Mouse (Mus musculus): ENCODE results near the gene Daam2. TPM values are rescaled to one million over a fixed set of nuclear protein-coding genes. Genes with fewer than 3 reads are reported as not detected.
A peak's percentile ranks its signal among the peaks of the same experiment; 100 is the strongest.

Gene Daam2
- total RNA-seq, 1 experiment from 2014 or later: 27.4 TPM

- no peak for DNase-seq
Measured at GRCm38 (mm10) chr17:49531661-49532060, 32.5 kb downstream of the Daam2 start.

- DNase-seq: peak; percentile 76
Measured at GRCm38 (mm10) chr17:49530215-49530614, 33.9 kb downstream of the Daam2 start.

- no peak for DNase-seq
Measured at GRCm38 (mm10) chr17:49528503-49529205, 35.5 kb downstream of the Daam2 start.

GRCm38 (mm10) chr17:49528033-49528432 lies 36.1 kb downstream of the Daam2 start:
- no peak for DNase-seq

GRCm38 (mm10) chr17:49526566-49526965 lies 37.6 kb downstream of the Daam2 start:
- no peak for DNase-seq

- no peak for DNase-seq
Measured at GRCm38 (mm10) chr17:49525911-49526310, 38.2 kb downstream of the Daam2 start.

GRCm38 (mm10) chr17:49524584-49524983 lies 39.6 kb downstream of the Daam2 start:
- no peak for DNase-seq

GRCm38 (mm10) chr17:49522435-49522834 lies 41.7 kb downstream of the Daam2 start:
- no peak for DNase-seq

- DNase-seq: no peak
Measured at GRCm38 (mm10) chr17:49522002-49522401, 42.1 kb downstream of the Daam2 start.

GRCm38 (mm10) chr17:49520674-49521073 lies 43.5 kb downstream of the Daam2 start:
- DNase-seq: no peak

GRCm38 (mm10) chr17:49519576-49520247 lies 44.4 kb downstream of the Daam2 start:
- DNase-seq: no peak

- no peak for DNase-seq
Measured at GRCm38 (mm10) chr17:49517091-49517490, 47.1 kb downstream of the Daam2 start.

GRCm38 (mm10) chr17:49515678-49516077 lies 48.5 kb downstream of the Daam2 start:
- no peak for DNase-seq

GRCm38 (mm10) chr17:49515141-49515540 lies 49.0 kb downstream of the Daam2 start:
- no peak for DNase-seq

- peak; percentile 46 for DNase-seq
Measured at GRCm38 (mm10) chr17:49512671-49513085, 51.5 kb downstream of the Daam2 start.

- DNase-seq: no peak
Measured at GRCm38 (mm10) chr17:49509431-49509830, 54.7 kb downstream of the Daam2 start.

- DNase-seq: no peak
Measured at GRCm38 (mm10) chr17:49503246-49503900, 60.8 kb downstream of the Daam2 start.

GRCm38 (mm10) chr17:49500234-49500633 lies 63.9 kb downstream of the Daam2 start:
- peak; percentile 80 for DNase-seq

- no peak for DNase-seq
Measured at GRCm38 (mm10) chr17:49499635-49500034, 64.5 kb downstream of the Daam2 start.

GRCm38 (mm10) chr17:49498169-49498568 lies 66.0 kb downstream of the Daam2 start:
- DNase-seq: no peak

- no peak for DNase-seq
Measured at GRCm38 (mm10) chr17:49493276-49493675, 70.9 kb downstream of the Daam2 start.

- no peak for DNase-seq
Measured at GRCm38 (mm10) chr17:49489098-49489497, 75.0 kb downstream of the Daam2 start.

- DNase-seq: no peak
Measured at GRCm38 (mm10) chr17:49484435-49484834, 79.7 kb downstream of the Daam2 start.
